Mouse (Mus musculus) cerebellum, postnatal 36 days (tissue): ENCODE results near the gene Slc16a8.

Source experiments
- DNase-seq, 2 experiments: peaks; one replicate each; pipeline ENCODE4 v3.0.0; 2021 to 2022; ENCODE audit warnings: mixed read lengths in 2 of 2

Slc16a8 gene

DNA sequence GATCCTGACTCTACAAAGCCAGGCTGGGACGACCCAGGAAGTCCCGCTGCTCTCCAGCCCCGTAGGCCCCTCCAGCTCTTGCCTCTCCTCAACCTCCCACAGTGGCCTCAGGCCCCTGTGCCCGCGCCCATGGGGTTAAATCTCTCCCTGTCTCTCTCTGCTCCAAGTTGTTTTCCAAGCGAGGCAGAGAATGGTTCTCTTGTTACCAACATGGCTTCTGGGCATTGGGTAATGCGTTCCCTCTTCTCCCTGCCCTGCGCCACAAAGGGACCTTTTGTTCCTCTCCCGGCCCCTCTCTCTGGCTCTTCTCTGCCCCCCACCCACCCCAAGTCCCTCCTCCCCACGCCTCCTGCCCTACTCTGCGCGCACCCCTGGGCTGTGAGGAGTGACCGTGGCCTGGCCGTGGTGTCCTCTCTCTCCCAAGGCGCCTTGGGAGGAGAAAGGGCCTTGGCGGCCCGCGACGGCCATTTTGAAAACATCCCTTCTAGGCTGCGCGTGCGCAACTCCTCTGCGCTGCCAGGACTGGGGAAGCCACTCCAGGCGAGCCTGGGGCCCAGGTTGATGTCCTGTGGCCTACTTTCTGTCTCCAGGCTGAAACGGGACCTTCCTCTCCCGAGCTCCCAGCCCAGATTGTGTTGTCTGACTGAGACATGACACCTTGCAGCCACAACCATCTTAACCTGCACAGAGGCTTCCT is 41.7 kb downstream of the Slc16a8 start:
- no peak for DNase-seq

DNA sequence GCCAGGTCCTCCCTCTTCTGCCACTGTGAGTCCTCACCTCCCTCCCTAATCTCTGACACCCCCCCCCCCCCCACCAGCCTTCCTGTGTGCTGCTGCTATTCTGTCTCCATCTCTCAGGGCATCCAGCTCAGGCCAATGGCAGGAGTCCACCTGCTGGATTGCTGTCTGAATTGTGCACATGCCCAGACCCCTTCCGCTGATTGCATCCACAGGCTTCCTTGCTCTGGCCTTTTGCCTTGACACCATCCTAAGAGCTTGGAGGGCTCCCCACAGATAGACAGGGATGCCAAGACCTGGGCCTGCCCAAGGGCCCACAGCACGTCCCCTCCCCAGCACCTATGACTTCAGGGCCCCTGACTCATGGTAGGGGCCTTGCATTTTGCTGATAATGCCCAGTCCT is 44.2 kb downstream of the Slc16a8 start:
- no peak for DNase-seq

DNA sequence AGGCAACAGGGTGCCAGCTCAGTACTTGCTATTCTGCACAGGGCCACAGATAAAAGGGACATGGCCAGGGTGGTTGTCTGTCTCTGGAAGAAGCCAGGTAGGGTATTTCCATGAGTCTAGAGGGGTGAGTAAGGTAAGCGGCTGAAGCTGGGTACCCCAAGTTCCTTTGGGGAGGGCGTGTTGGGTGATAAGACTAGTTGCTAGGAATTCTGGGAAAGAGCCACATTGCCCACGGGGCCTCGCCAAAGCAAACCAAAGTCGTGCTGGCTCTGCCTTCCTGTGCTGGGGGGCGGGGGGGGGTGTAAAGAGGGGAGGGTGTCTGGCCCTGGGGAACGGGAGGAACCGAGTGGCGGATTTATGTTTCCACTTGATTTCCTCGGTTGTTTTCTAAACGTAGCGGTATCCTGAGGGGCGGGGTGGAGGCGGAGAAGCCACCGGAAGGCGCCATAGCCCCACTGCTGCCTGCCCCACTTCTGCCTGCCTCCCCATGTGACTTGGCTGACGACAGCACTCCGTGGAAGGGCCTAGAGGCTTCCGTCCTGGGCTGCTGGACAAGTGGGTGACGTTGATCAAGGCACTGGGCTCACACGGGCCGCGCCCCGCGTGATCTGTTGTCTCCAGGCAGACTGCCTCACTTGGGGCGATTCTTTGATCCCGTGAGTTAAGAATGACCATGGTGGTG is 45.7 kb downstream of the Slc16a8 start:
- DNase-seq = no peak

DNA sequence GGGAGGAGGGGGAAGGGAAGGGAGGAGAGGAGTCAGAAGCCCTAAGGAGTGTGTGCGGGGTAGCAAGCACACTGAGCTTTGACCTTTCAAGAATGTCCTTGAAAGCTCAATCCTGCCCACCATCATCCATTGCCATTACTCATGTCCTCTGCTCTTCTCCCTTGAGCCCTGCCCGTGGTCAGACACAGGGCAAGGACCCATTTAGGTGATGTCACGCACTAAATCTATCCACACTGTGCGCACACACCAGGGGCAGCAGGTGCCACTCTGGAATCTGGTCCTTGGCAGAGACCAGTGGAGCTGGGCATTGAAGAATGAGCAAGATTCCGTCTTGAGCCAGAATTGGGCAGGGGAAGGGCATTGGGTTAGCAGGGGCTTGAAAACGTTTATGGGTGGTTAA is 46.4 kb downstream of the Slc16a8 start:
- no peak for DNase-seq

DNA sequence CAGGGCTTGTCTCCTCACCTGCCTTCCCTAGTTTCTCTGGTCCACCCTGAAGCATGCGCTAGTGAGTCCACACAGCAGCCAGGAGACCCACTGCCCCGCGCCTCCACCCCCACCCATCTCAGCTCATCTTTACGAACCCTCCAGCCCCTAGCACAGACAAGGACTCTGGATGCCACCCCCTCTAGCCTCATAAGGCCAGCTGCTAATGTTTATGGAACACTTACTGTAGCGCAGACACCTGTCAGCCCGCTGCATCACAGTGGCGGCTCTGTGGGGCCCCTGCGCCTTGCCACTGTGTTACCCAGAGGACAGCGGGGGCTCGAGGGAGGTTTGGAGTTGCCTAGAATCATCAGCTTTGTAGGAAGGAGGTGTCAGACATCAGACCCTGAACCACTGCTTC is 52.0 kb downstream of the Slc16a8 start:
- DNase-seq = no peak

DNA sequence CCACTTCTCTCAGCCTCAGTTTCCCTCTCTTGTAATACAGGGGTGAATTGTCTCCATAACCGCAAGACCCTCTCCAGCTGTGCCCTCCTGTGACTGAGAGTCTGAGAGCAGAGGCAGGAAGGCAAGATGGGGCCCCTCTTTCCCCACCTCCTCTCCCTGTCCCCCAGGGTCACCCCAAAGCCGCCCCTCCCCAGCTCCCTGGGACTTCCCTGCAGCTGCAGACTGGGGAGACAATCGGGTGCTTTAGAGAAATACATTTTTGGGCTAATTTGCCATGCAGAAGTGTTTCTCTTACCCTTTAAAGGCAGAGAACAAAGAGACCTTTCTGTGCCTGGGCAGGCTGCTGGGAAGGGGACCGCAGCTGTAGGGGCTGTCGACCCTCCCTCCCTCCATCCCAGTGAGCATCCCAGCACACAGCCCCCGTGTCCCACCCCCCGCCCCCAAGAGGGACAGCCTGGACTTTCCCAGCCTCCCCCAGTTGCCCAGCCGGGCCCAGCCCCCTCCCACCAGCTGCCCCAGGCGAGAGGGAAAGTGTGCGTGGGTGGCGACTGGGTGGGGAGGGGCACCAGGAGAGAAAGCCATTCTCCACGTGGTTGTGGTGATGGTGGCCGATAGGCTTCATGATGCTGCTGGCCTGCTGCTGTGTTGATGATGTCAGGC is 52.9 kb downstream of the Slc16a8 start:
- no peak for DNase-seq
